Comparison of ENCODE assay signal across 8 mouse cellular contexts in genomic region chr11:101464211-101465100, GRCm38 (mm10). TPM values are rescaled to one million over a fixed set of nuclear protein-coding genes. Genes with fewer than 3 reads are reported as not detected.
DNase-seq lines count a peak whose midpoint lies in the region; ATAC-seq and TF ChIP-seq lines count a peak whose summit lies in the region.

TSS of gene Rnd2 (plus strand) at chr11:101464999.

- 22% methylated on average over 12 of the region's 12 CpGs for WGBS in liver, adult 2 months
- 13% methylated on average over 12 of the region's 12 CpGs for WGBS in heart, embryonic 16.5 days
- WGBS in midbrain, embryonic 10.5 days, result 13% methylated on average over 12 of the region's 12 CpGs

- no peaks in the 10 kb centered on the region for H3K79me2 ChIP-seq in liver, adult 2 months (ENCODE audit: control insufficient read depth, insufficient read depth, low read length)

- H3K27ac ChIP-seq in liver, adult 2 months (replicated peaks; ENCODE audit: insufficient read depth, low read depth, low read length), result no peak within 1 kb of the TSS; the same call in 1 of the 2 replicates
- peak within 1 kb of the TSS; percentile 88 for H3K27ac ChIP-seq in heart, embryonic 16.5 days (ENCODE audit: low read length)
- peak within 1 kb of the TSS; percentile 82 for H3K27ac ChIP-seq in midbrain, embryonic 10.5 days (replicated peaks)

- no peaks in the 10 kb centered on the region for H3K36me3 ChIP-seq in liver, adult 2 months (ENCODE audit: control insufficient read depth, insufficient read depth, low read length)
- H3K36me3 ChIP-seq in heart, embryonic 16.5 days (ENCODE audit: control insufficient read depth, insufficient read depth), result peaks cover 14% of the 10 kb centered on the region
- H3K36me3 ChIP-seq in midbrain, embryonic 10.5 days, result peaks cover 27% of the 10 kb centered on the region

- H3K9ac ChIP-seq in liver, adult 2 months (ENCODE audit: low read depth, low read length), result peak within 1 kb of the TSS; percentile 89
- H3K9ac ChIP-seq in heart, embryonic 16.5 days (ENCODE audit: low read length), result peak within 1 kb of the TSS; percentile 87

- H3K4me1 ChIP-seq in liver, adult 2 months (ENCODE audit: control insufficient read depth, insufficient read depth, low read length), result peaks cover 1% of the 10 kb centered on the region; the same call in 1 of the 2 replicates
- H3K4me1 ChIP-seq in heart, embryonic 16.5 days (ENCODE audit: control insufficient read depth, insufficient read depth, low read length), result peaks cover 30% of the 10 kb centered on the region
- peaks cover 90% of the 10 kb centered on the region for H3K4me1 ChIP-seq in midbrain, embryonic 10.5 days

- ATAC-seq in heart, embryonic 16.5 days (replicated peaks; ENCODE audit: extremely low read depth, insufficient read depth, low FRiP score), result no peak

- no peak for DNase-seq in liver, adult 2 months (ENCODE audit: extremely low read depth, low read depth, low spot score)
- DNase-seq in liver, result no peak
- DNase-seq in adrenal gland, postnatal 14 days, result peak; percentile 55
- no peak for DNase-seq in left cerebral cortex, adult 8-10 months (ENCODE audit: low spot score in 2 of 2)
- DNase-seq in midbrain, embryonic 10.5 days (ENCODE audit: low spot score), result no peak
- no peak for DNase-seq in cerebellum, adult 18-20 months
- DNase-seq in gastrocnemius, postnatal 25 days, result no peak

- H3K4me2 ChIP-seq in heart, embryonic 16.5 days (ENCODE audit: low read depth, low read length), result peak within 1 kb of the TSS; percentile 93

- H3K27me3 ChIP-seq in liver, adult 2 months (ENCODE audit: control insufficient read depth, insufficient read depth, low read length), result no peaks in the 10 kb centered on the region
- H3K27me3 ChIP-seq in heart, embryonic 16.5 days (ENCODE audit: control insufficient read depth, insufficient read depth, low read length), result no peaks in the 10 kb centered on the region
- H3K27me3 ChIP-seq in midbrain, embryonic 10.5 days (ENCODE audit: low read depth, poor library complexity, severe bottlenecking), result peaks cover 31% of the 10 kb centered on the region

- H3K4me3 ChIP-seq in liver, adult 2 months (ENCODE audit: insufficient read depth, low read depth, low read length), result peak within 1 kb of the TSS; percentile 86
- H3K4me3 ChIP-seq in heart, embryonic 16.5 days (ENCODE audit: low read length), result peak within 1 kb of the TSS; percentile 88
- H3K4me3 ChIP-seq in midbrain, embryonic 10.5 days, result peak within 1 kb of the TSS; percentile 68

- TF ChIP-seq CTCF in liver, adult 2 months (IDR thresholded peaks at IDR 0.05; ENCODE audit: low read depth, low read length), result no peak

- no peaks in the 10 kb centered on the region for H3K9me3 ChIP-seq in heart, embryonic 16.5 days (replicated peaks; ENCODE audit: control insufficient read depth, low read length)
- H3K9me3 ChIP-seq in midbrain, embryonic 10.5 days (replicated peaks), result no peaks in the 10 kb centered on the region

- TF ChIP-seq POLR2A in liver, adult 2 months (IDR thresholded peaks at IDR 0.05; ENCODE audit: extremely low read depth, insufficient read depth, low read length), result no peak

RNA-seq across cellular contexts. Expression of gene Rnd2, which starts in this region (rescaled TPM):
- total RNA-seq in liver, adult 2 months (2014; rRNA removed), result 5.5 and 8.0 TPM in 2 replicates
- polyA plus RNA-seq in liver, adult 2 months (2012; rRNA removed), result 18.9 and 22.3 TPM in 2 replicates
- 8.9 and 9.6 TPM in 2 replicates for total RNA-seq in adrenal gland, postnatal 14 days (2021)
- 7.9 and 8.2 TPM in 2 replicates for polyA plus RNA-seq in heart, embryonic 16.5 days (2015; fragmentation: Nextera tagmentation; extraction: Ambion mirVana)
- 100 to 1,000 TPM; 156 to 190 (median 176) TPM for total RNA-seq in left cerebral cortex, adult 8-10 months (2022)
- 38.8 and 57.7 TPM in 2 replicates for polyA plus RNA-seq in midbrain, embryonic 10.5 days (2016; fragmentation: Nextera tagmentation; extraction: Ambion mirVana)
- total RNA-seq in gastrocnemius, postnatal 25 days (2021), result 1 to 10 TPM; 2.9 to 3.6 TPM

Comparison
In these comparisons a context has a peak if more than half of its experiments do, and no peak if none do; other contexts are left out.
1. RNA of gene Rnd2 (total RNA-seq): 156 to 190 TPM in left cerebral cortex, adult 8-10 months; 8.9 to 9.6 TPM in adrenal gland, postnatal 14 days, 5.5 to 8.0 TPM in liver, adult 2 months and 2.9 to 3.6 TPM in gastrocnemius, postnatal 25 days; every median in the first group is over 10 times any median in the second.
2. Peak in every context shown above with its lines, with median percentiles within 50 percentile points of each other: H3K4me3 ChIP-seq.